Mouse (Mus musculus) lung, postnatal 0 days (tissue): ENCODE data around the gene Usp36. TPM values are rescaled to one million over a fixed set of nuclear protein-coding genes. Genes with fewer than 3 reads are reported as not detected.

ENCODE experiments used
- ATAC-seq: fragments of 200-750 bp; cut with Nextera tagmentation; 2 replicates; pipeline ENCODE4 v1.8.0; 2017; ENCODE audit warnings: moderate library complexity
- DNase-seq: peaks from one replicate; pipeline ENCODE4 v3.0.0-alpha.2; 2016; ENCODE audit warnings: low spot score
- H3K27ac ChIP-seq: fragments of 300-500 bp; sonication (generic); 2 replicates; pipeline ENCODE4 v1.5.1; 2014; ENCODE audit warnings: antibody characterized with exemption, mild to moderate bottlenecking, low read length, mixed read lengths
- H3K27me3 ChIP-seq: fragments of 300-500 bp; sonication (generic); replicated peaks from 2 replicates; pipeline ENCODE4 v1.6.1; 2014; ENCODE audit warnings: low read length, mixed read lengths; ENCODE audit not compliant: insufficient read depth
- H3K36me3 ChIP-seq: fragments of 300-500 bp; sonication (generic); 2 replicates; pipeline ENCODE4 v1.6.1; 2014; ENCODE audit warnings: low read length, mixed read lengths; ENCODE audit not compliant: insufficient read depth
- H3K4me1 ChIP-seq: fragments of 300-500 bp; sonication (generic); 2 replicates; pipeline ENCODE4 v1.6.1; 2014; ENCODE audit warnings: antibody characterized with exemption, low read depth, low read length, mixed read lengths; ENCODE audit not compliant: insufficient read depth
- H3K4me2 ChIP-seq: fragments of 300-500 bp; sonication (generic); replicated peaks from 2 replicates; pipeline ENCODE4 v1.6.1; 2014; ENCODE audit warnings: low read depth, mild to moderate bottlenecking, low read length, moderate library complexity, mixed read lengths
- H3K4me3 ChIP-seq: fragments of 300-500 bp; sonication (generic); 2 replicates; pipeline ENCODE4 v1.5.1; 2014; ENCODE audit warnings: low read depth, low read length
- H3K9ac ChIP-seq: fragments of 300-500 bp; sonication (generic); replicated peaks from 2 replicates; pipeline ENCODE4 v1.6.1; 2014; ENCODE audit warnings: low read depth, mild to moderate bottlenecking
- H3K9me3 ChIP-seq: fragments of 300-500 bp; sonication (generic); 2 replicates; pipeline ENCODE4 v1.6.1; 2016; ENCODE audit warnings: low read length, mixed read lengths
- CTCF ChIP-seq: IDR thresholded peaks from 2 replicates; pipeline ENCODE4 v1.5.1; 2016; ENCODE audit warnings: antibody characterized with exemption, mild to moderate bottlenecking
- EP300 ChIP-seq: IDR thresholded peaks from 2 replicates; pipeline ENCODE4 v1.6.1; 2016; ENCODE audit warnings: antibody characterized with exemption, mild to moderate bottlenecking, control low read depth
- WGBS: fragments of 180-500 bp; shearing (Covaris S2); extraction: QIAGEN DNeasy Blood & Tissue Kit; methylation state at CpG from one replicate; pipeline ENCODE4 v1.1.7; 2014; 5-methylcytosine and 5-hydroxymethylcytosine counted together
- polyA plus RNA-seq: library from polyadenylated mRNA; unstranded; fragments of >200 nt; fragmentation: Nextera tagmentation; extraction: Ambion mirVana; gene quantifications from 2 replicates; pipeline ENCODE4 v1.2.1, GENCODE M21; 2015

Gene Usp36
- polyA plus RNA-seq, 1 experiment from 2014 or later: 11.8 TPM

- peak overlapping the region; percentile 90 for H3K27ac ChIP-seq
- peaks cover 21% of the 10 kb centered on the region for H3K4me1 ChIP-seq
- H3K4me2 ChIP-seq: peak overlapping the region; percentile 87
- ATAC-seq: peak; percentile 33
- TF ChIP-seq EP300 (peak; percentile 63; the same call in 1 of the 2 replicates), CTCF (peak; percentile 33; the same call in 1 of the 2 replicates)
- peak overlapping the region; percentile 26 for H3K4me3 ChIP-seq
- peak; percentile 80 for DNase-seq
- under 1% methylated on average over 5 of the region's 5 CpGs for WGBS
- peak overlapping the region; percentile 23; the same call in 1 of the 2 replicates for H3K9ac ChIP-seq
- no peaks in the 10 kb centered on the region for H3K36me3 ChIP-seq
- no peaks in the 10 kb centered on the region for H3K9me3 ChIP-seq
- no peaks in the 10 kb centered on the region for H3K27me3 ChIP-seq
Observed at GRCm38 (mm10) chr11:118249012-118249383, 41.0 kb downstream of the Usp36 start.

- Histone ChIP-seq H3K4me1 (peaks cover 17% of the 10 kb centered on the region), H3K36me3 (no peaks in the 10 kb centered on the region), H3K9me3 (no peaks in the 10 kb centered on the region), H3K4me3 (peak within 1 kb of the TSS; percentile 83), H3K9ac (peak within 1 kb of the TSS; percentile 96), H3K27me3 (no peaks in the 10 kb centered on the region), H3K4me2 (peak within 1 kb of the TSS; percentile 87), H3K27ac (peak within 1 kb of the TSS; percentile 94)
- under 1% methylated on average over 76 of the region's 86 CpGs for WGBS
- peak; percentile 95 for ATAC-seq
- peak; percentile 99 for DNase-seq
- TF ChIP-seq CTCF (0 out of 2 replicates have a peak, but pooled peaks have one; percentile 14), EP300 (0 out of 2 replicates have a peak, but pooled peaks have one; percentile 71)
Observed at GRCm38 (mm10) chr11:118248150-118249011, 41.7 kb downstream of the Usp36 start, which contains the start of gene Cyth1. Gene Cyth1, minus strand, starts transcription at chr11:118248592.

- ATAC-seq: peak; percentile 27
- WGBS: 2% methylated on average over 43 of the region's 43 CpGs
Observed at GRCm38 (mm10) chr11:118247359-118248095, 42.5 kb downstream of the Usp36 start.

GRCm38 (mm10) chr11:118246724-118247123 is 43.3 kb downstream of the Usp36 start:
- no peaks in the 10 kb centered on the region for H3K36me3 ChIP-seq
- ATAC-seq: no peak
- 48% methylated on average over 5 of the region's 5 CpGs for WGBS

More at GRCm38 (mm10) chr11:118247359-118248095, 42.5 kb downstream of the Usp36 start:
- peak overlapping the region; percentile 96 for H3K9ac ChIP-seq
- peak overlapping the region; percentile 87 for H3K4me2 ChIP-seq
- TF ChIP-seq EP300: no peak
- TF ChIP-seq CTCF: no peak; the same call in 1 of the 2 replicates
- no peaks in the 10 kb centered on the region for H3K36me3 ChIP-seq
- no peaks in the 10 kb centered on the region for H3K9me3 ChIP-seq
- DNase-seq: peak; percentile 81
- no peaks in the 10 kb centered on the region for H3K27me3 ChIP-seq
- peak overlapping the region; percentile 94 for H3K27ac ChIP-seq
- H3K4me3 ChIP-seq: peak overlapping the region; percentile 83
- peaks cover 15% of the 10 kb centered on the region for H3K4me1 ChIP-seq

GRCm38 (mm10) chr11:118245130-118245529 is 44.9 kb downstream of the Usp36 start:
- TF ChIP-seq CTCF (no peak), EP300 (no peak)
- Histone ChIP-seq H3K4me3 (no peak overlapping the region), H3K27ac (no peak overlapping the region), H3K4me2 (no peak overlapping the region), H3K36me3 (no peaks in the 10 kb centered on the region), H3K9ac (no peak overlapping the region), H3K9me3 (no peaks in the 10 kb centered on the region), H3K4me1 (peaks cover 19% of the 10 kb centered on the region), H3K27me3 (no peaks in the 10 kb centered on the region)
- ATAC-seq: no peak
- no peak for DNase-seq
- WGBS: 88% methylated on average over 2 of the region's 2 CpGs

More at GRCm38 (mm10) chr11:118246724-118247123, 43.3 kb downstream of the Usp36 start:
- peak overlapping the region; percentile 83 for H3K4me3 ChIP-seq
- H3K9me3 ChIP-seq: no peaks in the 10 kb centered on the region
- H3K27me3 ChIP-seq: no peaks in the 10 kb centered on the region
- peak overlapping the region; percentile 94 for H3K27ac ChIP-seq
- peak overlapping the region; percentile 96 for H3K9ac ChIP-seq
- H3K4me1 ChIP-seq: peaks cover 15% of the 10 kb centered on the region
- no peak for DNase-seq
- H3K4me2 ChIP-seq: peak overlapping the region; percentile 87
- TF ChIP-seq EP300 (no peak), CTCF (no peak)
